Mouse (Mus musculus) cerebellum, postnatal 14 days (tissue): Measurements from ENCODE around the gene Asna1.

Experiments
- DNase-seq, 2 experiments: peaks; one replicate each; pipeline ENCODE4 v3.0.0; 2021; ENCODE audit warnings: mixed read lengths in 2 of 2

Gene Asna1

GRCm38 (mm10) chr8:84989311-84989731, 35.8 kb downstream of the Asna1 start:
- DNase-seq = peak in 1 of 2 experiments; percentile 52

- DNase-seq = no peak
These were observed 37.2 kb downstream of the Asna1 start for GRCm38 (mm10) chr8:84987903-84988302.

GRCm38 (mm10) chr8:84987388-84987787, 37.7 kb downstream of the Asna1 start:
- DNase-seq = no peak

- no peak for DNase-seq
These were observed 38.6 kb downstream of the Asna1 start for GRCm38 (mm10) chr8:84986379-84986945.

- peak; percentile 91 to 92 for DNase-seq
These were observed 39.2 kb downstream of the Asna1 start for GRCm38 (mm10) chr8:84985684-84986378.

- DNase-seq = no peak
These were observed 39.9 kb downstream of the Asna1 start for GRCm38 (mm10) chr8:84985049-84985683.

- DNase-seq = no peak
These were observed 40.6 kb downstream of the Asna1 start for GRCm38 (mm10) chr8:84984294-84985048.

- DNase-seq = no peak
These were observed 42.5 kb downstream of the Asna1 start for GRCm38 (mm10) chr8:84982499-84983011.

GRCm38 (mm10) chr8:84981644-84982498, 43.2 kb downstream of the Asna1 start:
- DNase-seq = peak in 1 of 2 experiments; percentile 32

GRCm38 (mm10) chr8:84980622-84981358, 44.3 kb downstream of the Asna1 start:
- peak; percentile 70 to 79 for DNase-seq

GRCm38 (mm10) chr8:84979599-84980421, 45.3 kb downstream of the Asna1 start:
- peak; percentile 90 for DNase-seq

- DNase-seq = peak; percentile 83 to 86
These were observed 46.7 kb downstream of the Asna1 start, which contains the start of gene Junb for GRCm38 (mm10) chr8:84978248-84978940. Gene Junb, minus strand, starts transcription at chr8:84978718.

- peak; percentile 54 to 68 for DNase-seq
These were observed 47.4 kb downstream of the Asna1 start for GRCm38 (mm10) chr8:84977435-84978247.

- no peak for DNase-seq
These were observed 48.2 kb downstream of the Asna1 start for GRCm38 (mm10) chr8:84976763-84977434.

- DNase-seq = peak; percentile 94 to 97
These were observed 48.9 kb downstream of the Asna1 start for GRCm38 (mm10) chr8:84976031-84976762.

GRCm38 (mm10) chr8:84975434-84975833, 49.6 kb downstream of the Asna1 start:
- DNase-seq = peak; percentile 72 to 82

- DNase-seq = no peak
These were observed 50.4 kb downstream of the Asna1 start for GRCm38 (mm10) chr8:84974543-84975142.
